Mouse (Mus musculus) cortical plate, adult 2 months (tissue): ENCODE results near the gene Egln2.

Experiments used
- CTCF ChIP-seq: fragments of 200-500 bp; IDR thresholded peaks from 2 replicates; pipeline ENCODE4 v1.5.1; 2011; ENCODE audit warnings: mild to moderate bottlenecking, control low read depth, low read length; ENCODE audit not compliant: insufficient read depth; ENCODE audit errors: extremely low read depth
- POLR2A ChIP-seq: fragments of 200-500 bp; IDR thresholded peaks from 2 replicates; pipeline ENCODE4 v1.6.1; 2011; ENCODE audit warnings: mild to moderate bottlenecking, low read length, control low read depth; ENCODE audit not compliant: insufficient read depth; ENCODE audit errors: extremely low read depth

DNA sequence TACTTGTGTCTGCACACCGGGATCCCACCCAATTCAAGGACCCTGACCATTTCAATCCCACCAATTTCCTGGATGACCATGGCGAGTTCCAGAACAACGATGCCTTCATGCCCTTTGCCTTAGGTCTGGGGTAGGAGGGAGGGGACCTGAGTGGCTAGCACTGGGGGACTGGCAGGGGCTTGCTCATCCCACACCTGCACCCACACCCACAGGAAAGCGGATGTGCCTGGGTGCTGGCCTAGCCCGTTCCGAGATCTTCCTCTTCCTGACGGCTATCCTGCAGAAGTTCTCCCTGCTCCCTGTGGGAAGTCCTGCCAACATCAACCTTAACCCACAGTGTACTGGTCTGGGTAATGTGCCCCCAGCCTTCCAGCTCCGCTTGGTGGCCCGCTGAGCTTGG lies 8.4 kb downstream of the Egln2 start:
- TF ChIP-seq POLR2A (no peak), CTCF (no peak)
